Mouse (Mus musculus) heart, postnatal 0 days (tissue): ENCODE results near the gene Sec24c. TPM values are rescaled to one million over a fixed set of nuclear protein-coding genes. Genes with fewer than 3 reads are reported as not detected.
A peak's percentile ranks its signal among the peaks of the same experiment; 100 is the strongest.

Source experiments
- ATAC-seq: fragments of 200-750 bp; cut with Nextera tagmentation; 2 replicates; pipeline ENCODE4 v1.8.0; 2017; ENCODE audit warnings: low read depth, moderate number of reproducible peaks, moderate library complexity; ENCODE audit not compliant: insufficient read depth
- DNase-seq: peaks from one replicate; pipeline ENCODE4 v3.0.0-alpha.2; 2016; ENCODE audit warnings: low spot score
- H3K27ac ChIP-seq: fragments of 300-500 bp; sonication (generic); 2 replicates; pipeline ENCODE4 v1.5.1; 2014; ENCODE audit warnings: low read depth, mild to moderate bottlenecking
- H3K27me3 ChIP-seq: fragments of 300-500 bp; sonication (generic); 2 replicates; pipeline ENCODE4 v1.6.1; 2014; ENCODE audit warnings: low read length, mixed read lengths; ENCODE audit not compliant: control insufficient read depth, insufficient read depth
- H3K36me3 ChIP-seq: fragments of 300-500 bp; sonication (generic); replicated peaks from 2 replicates; pipeline ENCODE4 v1.6.1; 2014; ENCODE audit warnings: low read length, mixed read lengths; ENCODE audit not compliant: control insufficient read depth, insufficient read depth
- H3K4me1 ChIP-seq: fragments of 300-500 bp; sonication (generic); 2 replicates; pipeline ENCODE4 v1.6.1; 2014; ENCODE audit warnings: antibody characterized with exemption; ENCODE audit not compliant: control insufficient read depth, insufficient read depth
- H3K4me2 ChIP-seq: fragments of 300-500 bp; sonication (generic); 2 replicates; pipeline ENCODE4 v1.6.1; 2014; ENCODE audit warnings: low read depth, mild to moderate bottlenecking, low read length, moderate library complexity
- H3K4me3 ChIP-seq: fragments of 300-500 bp; sonication (generic); 2 replicates; pipeline ENCODE4 v1.5.1; 2014; ENCODE audit warnings: low read depth, low read length
- H3K9ac ChIP-seq: fragments of 300-500 bp; sonication (generic); replicated peaks from 2 replicates; pipeline ENCODE4 v1.6.1; 2014; ENCODE audit warnings: low read depth, low read length, mixed read lengths
- H3K9me3 ChIP-seq: fragments of 300-500 bp; sonication (generic); replicated peaks from 2 replicates; pipeline ENCODE4 v1.6.1; 2016; ENCODE audit warnings: low read length; ENCODE audit not compliant: control insufficient read depth
- CTCF ChIP-seq: IDR thresholded peaks from 2 replicates; pipeline ENCODE4 v1.5.1; 2016; ENCODE audit warnings: antibody characterized with exemption, control low read depth, low read depth
- EP300 ChIP-seq: IDR thresholded peaks from 2 replicates; pipeline ENCODE4 v1.6.1; 2016; ENCODE audit warnings: antibody characterized with exemption, low read depth
- WGBS: fragments of 180-500 bp; shearing (Covaris S2); extraction: QIAGEN DNeasy Blood & Tissue Kit; methylation state at CpG from one replicate; pipeline ENCODE4 v1.1.7; 2014; 5-methylcytosine and 5-hydroxymethylcytosine counted together
- polyA plus RNA-seq: library from polyadenylated mRNA; unstranded; fragments of >200 nt; fragmentation: Nextera tagmentation; extraction: Ambion mirVana; gene quantifications from 2 replicates; pipeline ENCODE4 v1.2.1, GENCODE M21; 2015
- total RNA-seq: library from RNA; depleted of rRNA; stranded (reverse); fragments of >200 nt; gene quantifications from 2 replicates; pipeline ENCODE4 v1.2.3, GENCODE M21; 2014; ENCODE audit warnings: low replicate concordance

Gene Sec24c
- total and polyA plus RNA-seq, 2 experiments from 2014 or later = 42.9 to 71.2 TPM

DNA sequence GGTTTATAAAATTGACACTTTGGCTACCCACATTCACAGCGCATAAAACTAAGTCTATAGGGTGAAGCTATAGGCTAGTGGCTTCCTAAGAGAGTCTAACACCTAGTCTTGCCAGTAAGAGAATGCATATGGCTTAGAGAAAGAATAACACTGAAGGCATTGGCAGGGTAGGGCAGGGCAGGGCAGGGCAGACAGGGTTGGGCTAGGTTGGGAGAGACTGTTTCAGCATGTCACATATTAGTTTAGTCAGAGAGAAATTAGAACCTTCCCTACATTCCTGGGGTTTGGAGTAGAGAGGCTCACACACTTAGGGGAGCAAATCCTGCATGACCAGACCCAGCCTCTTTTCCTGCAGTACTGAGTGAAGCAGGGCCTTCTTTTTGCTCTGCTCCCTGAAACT lies 6.6 kb upstream of the Sec24c start:
- Histone ChIP-seq H3K9me3 (no peaks in the 10 kb centered on the region), H3K4me3 (peak overlapping the region; percentile 51), H3K36me3 (no peaks in the 10 kb centered on the region; the same call in 1 of the 2 replicates), H3K27me3 (no peaks in the 10 kb centered on the region), H3K4me1 (peaks cover 23% of the 10 kb centered on the region), H3K9ac (peak overlapping the region; percentile 72), H3K27ac (peak overlapping the region; percentile 99), H3K4me2 (peak overlapping the region; percentile 74)
- DNase-seq (no peak), ATAC-seq (no peak)
- TF ChIP-seq EP300 (no peak), CTCF (no peak)
- 55% methylated on average over 1 of the region's 1 CpGs for WGBS

- H3K27ac ChIP-seq = peak within 1 kb of the TSS; percentile 99
- TF ChIP-seq CTCF (no peak), EP300 (peak; percentile 81)
- H3K36me3 ChIP-seq = no peaks in the 10 kb centered on the region
- H3K9ac ChIP-seq = peak within 1 kb of the TSS; percentile 72
- H3K9me3 ChIP-seq = no peaks in the 10 kb centered on the region
- DNase-seq = peak; percentile 92
- peak; percentile 75 for ATAC-seq
- peak within 1 kb of the TSS; percentile 74 for H3K4me2 ChIP-seq
- peaks cover 23% of the 10 kb centered on the region for H3K4me1 ChIP-seq
- no peaks in the 10 kb centered on the region for H3K27me3 ChIP-seq
- 40% methylated on average over 8 of the region's 8 CpGs for WGBS
- peak within 1 kb of the TSS; percentile 51 for H3K4me3 ChIP-seq
Observed at GRCm38 (mm10) chr14:20668154-20668810, 5.8 kb upstream of the Sec24c start, which contains the start of gene Synpo2l. Gene Synpo2l (minus strand): TSS chr14:20668354.

GRCm38 (mm10) chr14:20672990-20673389 lies 1.1 kb upstream of the Sec24c start:
- Histone ChIP-seq H3K27ac (peak overlapping the region; percentile 98; the same call in 1 of the 2 replicates), H3K9me3 (no peaks in the 10 kb centered on the region), H3K27me3 (no peaks in the 10 kb centered on the region), H3K36me3 (peaks cover 21% of the 10 kb centered on the region), H3K4me1 (peaks cover 16% of the 10 kb centered on the region; the same call in 1 of the 2 replicates), H3K9ac (no peak overlapping the region), H3K4me3 (no peak overlapping the region), H3K4me2 (0 out of 2 replicates have a peak overlapping the region, but pooled peaks have one; percentile 66)
- peak; percentile 55 for TF ChIP-seq CTCF
- no peak for TF ChIP-seq EP300
- ATAC-seq = no peak
- DNase-seq = no peak
- WGBS = 89% methylated on average over 2 of the region's 2 CpGs

GRCm38 (mm10) chr14:20673735-20674063 lies 409 bp upstream of the Sec24c start:
- peaks cover 28% of the 10 kb centered on the region for H3K36me3 ChIP-seq
- peak overlapping the region; percentile 80 for H3K4me3 ChIP-seq
- no peak for TF ChIP-seq EP300
- TF ChIP-seq CTCF = no peak
- no peaks in the 10 kb centered on the region for H3K9me3 ChIP-seq
- ATAC-seq (peak; percentile 45), DNase-seq (peak; percentile 52)
- peak overlapping the region; percentile 98 for H3K27ac ChIP-seq
- peak overlapping the region; percentile 66 for H3K4me2 ChIP-seq
- H3K4me1 ChIP-seq = peaks cover 15% of the 10 kb centered on the region; the same call in 1 of the 2 replicates
- WGBS = 11% methylated on average over 13 of the region's 13 CpGs
- no peaks in the 10 kb centered on the region for H3K27me3 ChIP-seq
- H3K9ac ChIP-seq = peak overlapping the region; percentile 43; the same call in 1 of the 2 replicates

GRCm38 (mm10) chr14:20677906-20678305 lies 3.8 kb downstream of the Sec24c start:
- Histone ChIP-seq H3K4me1 (peaks cover 11% of the 10 kb centered on the region), H3K4me3 (no peak overlapping the region), H3K36me3 (peaks cover 67% of the 10 kb centered on the region), H3K27me3 (no peaks in the 10 kb centered on the region), H3K9me3 (no peaks in the 10 kb centered on the region), H3K27ac (no peak overlapping the region), H3K9ac (no peak overlapping the region), H3K4me2 (no peak overlapping the region)
- DNase-seq (no peak), ATAC-seq (no peak)
- 83% methylated on average over 4 of the region's 4 CpGs for WGBS
- no peak for TF ChIP-seq EP300

- H3K27me3 ChIP-seq = no peaks in the 10 kb centered on the region
- no peaks in the 10 kb centered on the region for H3K9me3 ChIP-seq
- H3K4me2 ChIP-seq = no peak overlapping the region
- no peak for ATAC-seq
- H3K27ac ChIP-seq = peak overlapping the region; percentile 56
- H3K36me3 ChIP-seq = peaks cover 96% of the 10 kb centered on the region
- no peak for DNase-seq
- H3K4me1 ChIP-seq = no peaks in the 10 kb centered on the region; the same call in 1 of the 2 replicates
- TF ChIP-seq CTCF = no peak
- no peak for TF ChIP-seq EP300
- no peak overlapping the region for H3K9ac ChIP-seq
- WGBS = 86% methylated on average over 2 of the region's 2 CpGs
- no peak overlapping the region for H3K4me3 ChIP-seq
Observed at GRCm38 (mm10) chr14:20681742-20682141, 7.6 kb downstream of the Sec24c start.
